Mouse (Mus musculus): ENCODE data around the gene Zbtb25.

GRCm38 (mm10) chr12:76377059-76377458 is 7.7 kb upstream of the Zbtb25 start:
- no peak for TF ChIP-seq CTCF (IDR thresholded peaks at IDR 0.05; ENCODE audit: low read depth)
- TF ChIP-seq EP300 (IDR thresholded peaks at IDR 0.05; ENCODE audit: low read depth), result no peak
